Comparison of ENCODE assay signal across 11 mouse cellular contexts in the genomic region with DNA sequence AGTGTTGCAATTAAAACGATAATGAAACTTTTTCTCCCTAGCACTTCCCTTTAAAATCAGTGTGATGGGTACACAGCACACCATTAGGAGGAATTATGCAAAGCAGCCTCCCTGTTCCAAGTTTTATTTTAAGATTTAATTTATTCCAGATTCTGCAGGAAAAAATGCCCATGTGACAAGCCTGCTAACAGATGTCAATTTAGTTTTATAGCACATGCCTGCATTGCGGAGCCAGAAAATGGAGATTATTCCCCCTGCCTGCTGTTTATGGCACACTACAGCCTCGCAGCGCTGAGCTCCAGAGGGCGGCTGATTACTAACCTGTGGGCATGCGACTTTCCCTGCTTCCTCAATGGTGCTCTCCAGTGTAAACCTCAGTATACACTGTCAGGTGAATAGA.
A peak's percentile ranks its signal among the peaks of the same experiment; 100 is the strongest.
DNase-seq lines count a peak whose midpoint lies in the region; ATAC-seq and TF ChIP-seq lines count a peak whose summit lies in the region.
"Had no signal": no experiment of that assay in that cellular context is flagged by ENCODE, and none has a peak within 500 bp of the region (broad histone marks: within the 10 kb centered on the region; RNA-seq: fewer than 3 reads in every experiment).

No protein-coding gene starts in this region.

- H3K9me3 ChIP-seq in hindbrain, embryonic 15.5 days: no peaks in the 10 kb centered on the region
- H3K9me3 ChIP-seq in hindbrain, embryonic 10.5 days: no peaks in the 10 kb centered on the region
- H3K9me3 ChIP-seq in embryonic facial prominence, embryonic 14.5 days (ENCODE audit: control insufficient read depth, low read length): no peaks in the 10 kb centered on the region
- no peaks in the 10 kb centered on the region for H3K9me3 ChIP-seq in neural tube, embryonic 15.5 days (replicated peaks)
- H3K9me3 ChIP-seq: lung, embryonic 15.5 days had no signal

- no peak overlapping the region for H3K4me3 ChIP-seq in hindbrain, embryonic 15.5 days
- no peak overlapping the region for H3K4me3 ChIP-seq in hindbrain, embryonic 10.5 days
- no peak overlapping the region for H3K4me3 ChIP-seq in embryonic facial prominence, embryonic 14.5 days (ENCODE audit: low read depth, low read length)
- no peak overlapping the region for H3K4me3 ChIP-seq in neural tube, embryonic 15.5 days (replicated peaks)
- no peak overlapping the region for H3K4me3 ChIP-seq in gastrocnemius, adult 2 months
- H3K4me3 ChIP-seq: lung, embryonic 15.5 days had no signal

- H3K4me2 ChIP-seq in hindbrain, embryonic 15.5 days: no peak overlapping the region
- no peak overlapping the region for H3K4me2 ChIP-seq in embryonic facial prominence, embryonic 14.5 days (ENCODE audit: low read depth, low read length)
- H3K4me2 ChIP-seq in neural tube, embryonic 15.5 days: no peak overlapping the region; the same call in 1 of the 2 replicates
- H3K4me2 ChIP-seq: lung, embryonic 15.5 days had no signal

- no peak for TF ChIP-seq CTCF in gastrocnemius, adult 2 months (IDR thresholded peaks at IDR 0.05)

- H3K36me3 ChIP-seq in hindbrain, embryonic 15.5 days: no peaks in the 10 kb centered on the region
- no peaks in the 10 kb centered on the region for H3K36me3 ChIP-seq in hindbrain, embryonic 10.5 days
- no peaks in the 10 kb centered on the region for H3K36me3 ChIP-seq in embryonic facial prominence, embryonic 14.5 days (ENCODE audit: control insufficient read depth, insufficient read depth, low read length)
- H3K36me3 ChIP-seq in neural tube, embryonic 15.5 days: no peaks in the 10 kb centered on the region
- H3K36me3 ChIP-seq: lung, embryonic 15.5 days had no signal

- no peak overlapping the region for H3K27ac ChIP-seq in hindbrain, embryonic 15.5 days (replicated peaks)
- H3K27ac ChIP-seq in hindbrain, embryonic 10.5 days: no peak overlapping the region
- H3K27ac ChIP-seq in embryonic facial prominence, embryonic 14.5 days (replicated peaks; ENCODE audit: low read depth, low read length): no peak overlapping the region
- peak overlapping the region; percentile 54; the same call in 1 of the 2 replicates for H3K27ac ChIP-seq in neural tube, embryonic 15.5 days (replicated peaks)
- no peak overlapping the region for H3K27ac ChIP-seq in gastrocnemius, adult 2 months
- H3K27ac ChIP-seq: lung, embryonic 15.5 days had no signal

- no peak overlapping the region for H3K9ac ChIP-seq in hindbrain, embryonic 15.5 days
- H3K9ac ChIP-seq in embryonic facial prominence, embryonic 14.5 days (ENCODE audit: low read depth, low read length): no peak overlapping the region
- H3K9ac ChIP-seq in neural tube, embryonic 15.5 days (replicated peaks): no peak overlapping the region
- H3K9ac ChIP-seq: lung, embryonic 15.5 days had no signal

- 44% methylated on average over 6 of the region's 6 CpGs for WGBS in hindbrain, embryonic 15.5 days
- 83% methylated on average over 6 of the region's 6 CpGs for WGBS in hindbrain, embryonic 10.5 days
- 38% methylated on average over 6 of the region's 6 CpGs for WGBS in embryonic facial prominence, embryonic 14.5 days
- WGBS in neural tube, embryonic 15.5 days: 20% methylated on average over 6 of the region's 6 CpGs

- no peaks in the 10 kb centered on the region for H3K27me3 ChIP-seq in hindbrain, embryonic 15.5 days
- no peaks in the 10 kb centered on the region for H3K27me3 ChIP-seq in hindbrain, embryonic 10.5 days (ENCODE audit: insufficient read depth, poor library complexity, severe bottlenecking)
- no peaks in the 10 kb centered on the region for H3K27me3 ChIP-seq in embryonic facial prominence, embryonic 14.5 days (replicated peaks; ENCODE audit: control insufficient read depth, insufficient read depth, low read length)
- H3K27me3 ChIP-seq in neural tube, embryonic 15.5 days (replicated peaks): no peaks in the 10 kb centered on the region
- H3K27me3 ChIP-seq: lung, embryonic 15.5 days had no signal

- 0 out of 2 replicates have a peak, but pooled peaks cover 6% of the 10 kb centered on the region for H3K4me1 ChIP-seq in hindbrain, embryonic 15.5 days (replicated peaks)
- peaks cover 7% of the 10 kb centered on the region; the same call in 1 of the 2 replicates for H3K4me1 ChIP-seq in hindbrain, embryonic 10.5 days (replicated peaks)
- H3K4me1 ChIP-seq in embryonic facial prominence, embryonic 14.5 days (ENCODE audit: control insufficient read depth, insufficient read depth, low read length): no peaks in the 10 kb centered on the region
- peaks cover 22% of the 10 kb centered on the region for H3K4me1 ChIP-seq in neural tube, embryonic 15.5 days
- H3K4me1 ChIP-seq: lung, embryonic 15.5 days had no signal

- peak; percentile 77; the same call in 1 of the 2 replicates for ATAC-seq in hindbrain, embryonic 15.5 days (ENCODE audit: low FRiP score, low read depth)
- ATAC-seq in embryonic facial prominence, embryonic 14.5 days (ENCODE audit: low read depth): 0 out of 2 replicates have a peak, but pooled peaks have one; percentile 12
- ATAC-seq in neural tube, embryonic 15.5 days (ENCODE audit: low FRiP score): peak; percentile 87

- intact Hi-C loops in gastrocnemius, adult 2 months (cut with DNase I): no loop called here

- DNase-seq in hindbrain, embryonic 10.5 days (ENCODE audit: low spot score): no peak
- peak; percentile 68 for DNase-seq in embryonic facial prominence, embryonic 14.5 days (ENCODE audit: low spot score)
- peak; percentile 59 to 74 for DNase-seq in left cerebral cortex, adult 9 months (ENCODE audit: low spot score in 2 of 2)
- no peak for DNase-seq in gastrocnemius, adult 8-10 months (ENCODE audit: low spot score in 2 of 2)
- DNase-seq in gastrocnemius, adult 2 months: no peak
- no peak for DNase-seq in cerebellum, adult 11-12 months
- DNase-seq: gastrocnemius, postnatal 25 days; thymus, adult 2 months had no signal

Comparison
In these comparisons a context has a peak if more than half of its experiments do, and no peak if none do; other contexts are left out.
1. ATAC-seq: peak in every context shown above with its lines; median percentile 87 in neural tube, embryonic 15.5 days; 77 in hindbrain, embryonic 15.5 days; 12 in embryonic facial prominence, embryonic 14.5 days.
2. DNase-seq: peak in embryonic facial prominence, embryonic 14.5 days (single experiment) and left cerebral cortex, adult 9 months (2 of 2); none in hindbrain, embryonic 10.5 days (single experiment), gastrocnemius, adult 8-10 months (0 of 2), gastrocnemius, adult 2 months (single experiment) and cerebellum, adult 11-12 months (single experiment).